Mouse (Mus musculus) midbrain, embryonic 12.5 days (tissue): ENCODE measurements around the gene Rapgef2. TPM values are rescaled to one million over a fixed set of nuclear protein-coding genes. Genes with fewer than 3 reads are reported as not detected.
"Not testable (repeated sequence)": the region's sequence is repeated elsewhere in the genome, so short reads cannot be mapped to it uniquely, and the experiment has no call there.

Experiments used
- ATAC-seq: fragments of 200-750 bp; cut with Nextera tagmentation; 2 replicates; pipeline ENCODE4 v1.8.0; 2017; ENCODE audit warnings: low read depth, moderate TSS enrichment, moderate library complexity; ENCODE audit not compliant: low FRiP score
- H3K27ac ChIP-seq: fragments of 300-500 bp; sonication (generic); replicated peaks from 2 replicates; pipeline ENCODE4 v1.5.1; 2016; ENCODE audit warnings: mild to moderate bottlenecking
- H3K27me3 ChIP-seq: fragments of 300-500 bp; sonication (generic); 2 replicates; pipeline ENCODE4 v1.6.1; 2016; ENCODE audit warnings: mild to moderate bottlenecking
- H3K36me3 ChIP-seq: fragments of 300-500 bp; sonication (generic); 2 replicates; pipeline ENCODE4 v1.6.1; 2016
- H3K4me1 ChIP-seq: fragments of 300-500 bp; sonication (generic); 2 replicates; pipeline ENCODE4 v1.6.1; 2016
- H3K4me2 ChIP-seq: fragments of 300-500 bp; sonication (generic); replicated peaks from 2 replicates; pipeline ENCODE4 v1.6.1; 2016; ENCODE audit warnings: mild to moderate bottlenecking, moderate library complexity
- H3K4me3 ChIP-seq: fragments of 300-500 bp; sonication (generic); 2 replicates; pipeline ENCODE4 v1.5.1; 2016; ENCODE audit warnings: mild to moderate bottlenecking
- H3K9ac ChIP-seq: fragments of 300-500 bp; sonication (generic); replicated peaks from 2 replicates; pipeline ENCODE4 v1.6.1; 2016; ENCODE audit warnings: mild to moderate bottlenecking, moderate library complexity
- H3K9me3 ChIP-seq: fragments of 300-500 bp; sonication (generic); 2 replicates; pipeline ENCODE4 v1.6.1; 2016; ENCODE audit warnings: mild to moderate bottlenecking
- WGBS: fragments of 180-500 bp; shearing (Covaris S2); methylation state at CpG from one replicate; pipeline ENCODE4 v1.1.7; 2016; 5-methylcytosine and 5-hydroxymethylcytosine counted together
- polyA plus RNA-seq: library from polyadenylated mRNA; unstranded; fragments of >200 nt; fragmentation: Nextera tagmentation; extraction: Ambion mirVana; gene quantifications from 2 replicates; pipeline ENCODE4 v1.2.1, GENCODE M21; 2016

Gene Rapgef2
- polyA plus RNA-seq, 1 experiment from 2014 or later: 9.7 TPM

- H3K9ac ChIP-seq: no peak overlapping the region
- H3K36me3 ChIP-seq: 0 out of 2 replicates have a peak, but pooled peaks cover 7% of the 10 kb centered on the region
- H3K4me1 ChIP-seq: peaks cover 13% of the 10 kb centered on the region
- no peaks in the 10 kb centered on the region for H3K27me3 ChIP-seq
- ATAC-seq: no peak
- no peak overlapping the region for H3K27ac ChIP-seq
- H3K4me3 ChIP-seq: no peak overlapping the region
- H3K9me3 ChIP-seq: no peaks in the 10 kb centered on the region
- 91% methylated on average over 5 of the region's 5 CpGs for WGBS
- no peak overlapping the region for H3K4me2 ChIP-seq
Observed at GRCm38 (mm10) chr3:79173291-79173690, 113.0 kb downstream of the Rapgef2 start.

- not testable (repeated sequence) for H3K4me1 ChIP-seq, ATAC-seq, H3K36me3 ChIP-seq, H3K4me3 ChIP-seq, H3K9ac ChIP-seq, H3K27ac ChIP-seq, H3K9me3 ChIP-seq, H3K4me2 ChIP-seq, H3K27me3 ChIP-seq
- 94% methylated on average over 8 of the region's 8 CpGs for WGBS
Observed at GRCm38 (mm10) chr3:79171146-79171545, 115.2 kb downstream of the Rapgef2 start.

GRCm38 (mm10) chr3:79168168-79168827, 118.0 kb downstream of the Rapgef2 start:
- no peak overlapping the region for H3K4me2 ChIP-seq

GRCm38 (mm10) chr3:79167586-79167985, 118.7 kb downstream of the Rapgef2 start:
- no peak for ATAC-seq
- no peak overlapping the region for H3K4me3 ChIP-seq
- no peak overlapping the region for H3K27ac ChIP-seq
- no peaks in the 10 kb centered on the region for H3K9me3 ChIP-seq
- 0 out of 2 replicates have a peak, but pooled peaks cover 2% of the 10 kb centered on the region for H3K36me3 ChIP-seq
- H3K9ac ChIP-seq: no peak overlapping the region
- H3K4me2 ChIP-seq: no peak overlapping the region
- 79% methylated on average over 2 of the region's 2 CpGs for WGBS
- no peaks in the 10 kb centered on the region for H3K27me3 ChIP-seq
- H3K4me1 ChIP-seq: no peaks in the 10 kb centered on the region

More at GRCm38 (mm10) chr3:79168168-79168827, 118.0 kb downstream of the Rapgef2 start:
- WGBS: 67% methylated on average over 2 of the region's 2 CpGs
- Histone ChIP-seq H3K27ac (no peak overlapping the region), H3K4me3 (no peak overlapping the region), H3K4me1 (no peaks in the 10 kb centered on the region), H3K27me3 (no peaks in the 10 kb centered on the region), H3K9me3 (no peaks in the 10 kb centered on the region), H3K9ac (no peak overlapping the region), H3K36me3 (0 out of 2 replicates have a peak, but pooled peaks cover 7% of the 10 kb centered on the region)
- no peak for ATAC-seq

GRCm38 (mm10) chr3:79161834-79162401, 124.4 kb downstream of the Rapgef2 start:
- Histone ChIP-seq H3K36me3 (no peaks in the 10 kb centered on the region), H3K27me3 (no peaks in the 10 kb centered on the region), H3K4me3 (no peak overlapping the region), H3K9me3 (no peaks in the 10 kb centered on the region), H3K4me2 (0 out of 2 replicates have a peak overlapping the region, but pooled peaks have one; percentile 1), H3K9ac (no peak overlapping the region), H3K4me1 (peaks cover 15% of the 10 kb centered on the region), H3K27ac (peak overlapping the region; percentile 35; the same call in 1 of the 2 replicates)
- WGBS: 60% methylated on average over 6 of the region's 6 CpGs
- ATAC-seq: peak; percentile 34; the same call in 1 of the 2 replicates

GRCm38 (mm10) chr3:79161093-79161723, 125.1 kb downstream of the Rapgef2 start:
- no peak overlapping the region for H3K4me2 ChIP-seq
- H3K36me3 ChIP-seq: no peaks in the 10 kb centered on the region
- H3K9ac ChIP-seq: no peak overlapping the region

GRCm38 (mm10) chr3:79158254-79158653, 128.1 kb downstream of the Rapgef2 start:
- ATAC-seq: no peak
- Histone ChIP-seq H3K4me1 (peaks cover 15% of the 10 kb centered on the region), H3K9me3 (no peaks in the 10 kb centered on the region), H3K27me3 (no peaks in the 10 kb centered on the region), H3K27ac (no peak overlapping the region), H3K4me3 (no peak overlapping the region), H3K4me2 (no peak overlapping the region), H3K9ac (no peak overlapping the region), H3K36me3 (no peaks in the 10 kb centered on the region)

More at GRCm38 (mm10) chr3:79161093-79161723, 125.1 kb downstream of the Rapgef2 start:
- H3K9me3 ChIP-seq: no peaks in the 10 kb centered on the region
- no peak overlapping the region for H3K4me3 ChIP-seq
- peaks cover 15% of the 10 kb centered on the region for H3K4me1 ChIP-seq
- WGBS: 55% methylated on average over 6 of the region's 6 CpGs
- H3K27me3 ChIP-seq: no peaks in the 10 kb centered on the region
- ATAC-seq: no peak
- H3K27ac ChIP-seq: 0 out of 2 replicates have a peak overlapping the region, but pooled peaks have one; percentile 35

GRCm38 (mm10) chr3:79153039-79153487, 133.3 kb downstream of the Rapgef2 start:
- H3K9me3 ChIP-seq: no peaks in the 10 kb centered on the region
- H3K27ac ChIP-seq: no peak overlapping the region
- 0 out of 2 replicates have a peak, but pooled peaks cover 5% of the 10 kb centered on the region for H3K36me3 ChIP-seq
- no peaks in the 10 kb centered on the region for H3K4me1 ChIP-seq
- ATAC-seq: no peak
- 86% methylated on average over 5 of the region's 5 CpGs for WGBS
- no peak overlapping the region for H3K9ac ChIP-seq
- H3K4me2 ChIP-seq: no peak overlapping the region
- H3K4me3 ChIP-seq: no peak overlapping the region
- no peaks in the 10 kb centered on the region for H3K27me3 ChIP-seq

- Histone ChIP-seq H3K27me3 (no peaks in the 10 kb centered on the region), H3K36me3 (no peaks in the 10 kb centered on the region), H3K4me2 (peak overlapping the region; percentile 52), H3K4me3 (peak overlapping the region; percentile 31), H3K9ac (peak overlapping the region; percentile 34), H3K9me3 (no peaks in the 10 kb centered on the region), H3K4me1 (peaks cover 29% of the 10 kb centered on the region), H3K27ac (peak overlapping the region; percentile 78)
- WGBS: 22% methylated on average over 10 of the region's 10 CpGs
- peak; percentile 72 for ATAC-seq
Observed at GRCm38 (mm10) chr3:79145407-79146055, 140.8 kb downstream of the Rapgef2 start.

GRCm38 (mm10) chr3:79144672-79145406, 141.5 kb downstream of the Rapgef2 start:
- H3K4me3 ChIP-seq: peak overlapping the region; percentile 31
- H3K27me3 ChIP-seq: no peaks in the 10 kb centered on the region
- ATAC-seq: peak; percentile 58
- H3K4me2 ChIP-seq: peak overlapping the region; percentile 52
- no peaks in the 10 kb centered on the region for H3K9me3 ChIP-seq
- H3K9ac ChIP-seq: peak overlapping the region; percentile 49
- peak overlapping the region; percentile 78 for H3K27ac ChIP-seq
- 12% methylated on average over 13 of the region's 13 CpGs for WGBS
- peaks cover 29% of the 10 kb centered on the region for H3K4me1 ChIP-seq
- H3K36me3 ChIP-seq: no peaks in the 10 kb centered on the region

- Histone ChIP-seq H3K9me3 (no peaks in the 10 kb centered on the region), H3K27ac (no peak overlapping the region), H3K4me3 (no peak overlapping the region; the same call in 1 of the 2 replicates), H3K36me3 (no peaks in the 10 kb centered on the region), H3K27me3 (no peaks in the 10 kb centered on the region), H3K4me2 (peak overlapping the region; percentile 52), H3K9ac (no peak overlapping the region), H3K4me1 (peaks cover 33% of the 10 kb centered on the region)
- 66% methylated on average over 6 of the region's 6 CpGs for WGBS
- ATAC-seq: no peak
Observed at GRCm38 (mm10) chr3:79144085-79144484, 142.2 kb downstream of the Rapgef2 start.
